Mouse (Mus musculus): ENCODE data around the gene Tbx10.
"Not testable (repeated sequence)": the region's sequence is repeated elsewhere in the genome, so short reads cannot be mapped to it uniquely, and the experiment has no call there.

Tbx10 gene

GRCm38 (mm10) chr19:3992416-3992815, at the start of gene Tbx10:
Gene Tbx10 (plus strand): TSS chr19:3992752.
- DNase-seq (ENCODE audit: low spot score in 2 of 2) = no peak

- no peak for DNase-seq (ENCODE audit: low spot score in 2 of 2)
Observed at GRCm38 (mm10) chr19:3942986-3943735, 49.4 kb upstream of the Tbx10 start.

- no peak for DNase-seq (ENCODE audit: low spot score in 2 of 2)
Observed at GRCm38 (mm10) chr19:3945872-3946564, 46.5 kb upstream of the Tbx10 start.

GRCm38 (mm10) chr19:3946715-3947114, 45.8 kb upstream of the Tbx10 start:
- peak; percentile 67 to 72 for DNase-seq (ENCODE audit: low spot score in 2 of 2)

GRCm38 (mm10) chr19:3947813-3948212, 44.7 kb upstream of the Tbx10 start:
- DNase-seq (ENCODE audit: low spot score in 2 of 2) = no peak

GRCm38 (mm10) chr19:3948546-3948945, 44.0 kb upstream of the Tbx10 start:
- no peak for DNase-seq (ENCODE audit: low spot score in 2 of 2)

- DNase-seq (ENCODE audit: low spot score in 2 of 2) = no peak
Observed at GRCm38 (mm10) chr19:3950331-3950730, 42.2 kb upstream of the Tbx10 start.

- DNase-seq (ENCODE audit: low spot score in 2 of 2) = no peak
Observed at GRCm38 (mm10) chr19:3951461-3951860, 41.1 kb upstream of the Tbx10 start.

- DNase-seq (ENCODE audit: low spot score in 2 of 2) = no peak
Observed at GRCm38 (mm10) chr19:3952099-3952498, 40.5 kb upstream of the Tbx10 start.

GRCm38 (mm10) chr19:3955033-3955432, 37.5 kb upstream of the Tbx10 start:
- DNase-seq (ENCODE audit: low spot score in 2 of 2) = no peak

GRCm38 (mm10) chr19:3955804-3956203, 36.7 kb upstream of the Tbx10 start:
- no peak for DNase-seq (ENCODE audit: low spot score in 2 of 2)

GRCm38 (mm10) chr19:3957296-3958036, 35.1 kb upstream of the Tbx10 start:
- DNase-seq (ENCODE audit: low spot score in 2 of 2) = not testable (repeated sequence)

- DNase-seq (ENCODE audit: low spot score in 2 of 2) = no peak
Observed at GRCm38 (mm10) chr19:3958470-3958869, 34.1 kb upstream of the Tbx10 start, which contains the start of gene Aldh3b3. Gene Aldh3b3 (plus strand): TSS chr19:3958645.

GRCm38 (mm10) chr19:3959030-3959429, 33.5 kb upstream of the Tbx10 start:
- DNase-seq (ENCODE audit: low spot score in 2 of 2) = peak in 1 of 2 experiments; percentile 48

GRCm38 (mm10) chr19:3960211-3960610, 32.3 kb upstream of the Tbx10 start:
- no peak for DNase-seq (ENCODE audit: low spot score in 2 of 2)

- not testable (repeated sequence) for DNase-seq (ENCODE audit: low spot score in 2 of 2)
Observed at GRCm38 (mm10) chr19:3961805-3962204, 30.7 kb upstream of the Tbx10 start.

GRCm38 (mm10) chr19:3962469-3962868, 30.1 kb upstream of the Tbx10 start:
- DNase-seq (ENCODE audit: low spot score in 2 of 2) = no peak

GRCm38 (mm10) chr19:3964030-3964429, 28.5 kb upstream of the Tbx10 start:
- no peak for DNase-seq (ENCODE audit: low spot score in 2 of 2)

GRCm38 (mm10) chr19:3966330-3967075, 26.0 kb upstream of the Tbx10 start:
- DNase-seq (ENCODE audit: low spot score in 2 of 2) = no peak

- no peak for DNase-seq (ENCODE audit: low spot score in 2 of 2)
Observed at GRCm38 (mm10) chr19:3967258-3967657, 25.3 kb upstream of the Tbx10 start.

GRCm38 (mm10) chr19:3972229-3972628, 20.3 kb upstream of the Tbx10 start, which contains the start of gene Aldh3b2:
Gene Aldh3b2 (plus strand): TSS chr19:3972328.
- peak; percentile 72 to 84 for DNase-seq (ENCODE audit: low spot score in 2 of 2)

Data from urinary bladder, postnatal 36 days (tissue).